Comparison of ENCODE assay signal across 12 mouse cellular contexts in genomic region chr6:84325384-84326114, GRCm38 (mm10).
DNase-seq lines count a peak whose midpoint lies in the region; ATAC-seq and TF ChIP-seq lines count a peak whose summit lies in the region.
"Had no signal": no experiment of that assay in that cellular context is flagged by ENCODE, and none has a peak within 500 bp of the region (broad histone marks: within the 10 kb centered on the region; RNA-seq: fewer than 3 reads in every experiment).

No protein-coding gene starts in this region.

- no peak overlapping the region for H3K4me2 ChIP-seq in kidney, postnatal 0 days (ENCODE audit: low read length)
- H3K4me2 ChIP-seq: hindbrain, embryonic 13.5 days had no signal

- intact Hi-C loops in heart, postnatal 14 days (cut with DNase I), result no loop called here

- H3K9ac ChIP-seq in kidney, postnatal 0 days (ENCODE audit: low read depth, low read length), result no peak overlapping the region
- H3K9ac ChIP-seq: hindbrain, embryonic 13.5 days had no signal

- peak; percentile 53 for DNase-seq in kidney, postnatal 0 days (ENCODE audit: low spot score)
- DNase-seq in kidney, adult 18-20 months, result no peak
- peak; percentile 57 to 75 for DNase-seq in heart, adult 18-20 months
- peak; percentile 67 to 77 for DNase-seq in heart, postnatal 14 days
- peak; percentile 57 for DNase-seq in lung, postnatal 25 days (ENCODE audit: low spot score)
- no peak for DNase-seq in frontal cortex, postnatal 10 days (ENCODE audit: low spot score in 2 of 2)
- DNase-seq in liver (no peak), adipocyte (ENCODE audit: low spot score) (no peak)
- DNase-seq: adrenal gland, postnatal 10 days; thymus, postnatal 25 days had no signal

- H3K4me1 ChIP-seq in kidney, postnatal 0 days (replicated peaks; ENCODE audit: insufficient read depth, low read length), result no peaks in the 10 kb centered on the region
- H3K4me1 ChIP-seq: hindbrain, embryonic 13.5 days had no signal

- ATAC-seq in kidney, postnatal 0 days (replicated peaks; ENCODE audit: low FRiP score, low read depth), result no peak

- H3K4me3 ChIP-seq in kidney, postnatal 0 days (replicated peaks; ENCODE audit: low read depth, low read length), result no peak overlapping the region
- H3K4me3 ChIP-seq: hindbrain, embryonic 13.5 days; myocyte had no signal

- no peak for TF ChIP-seq CTCF in kidney, postnatal 0 days (IDR thresholded peaks at IDR 0.05; ENCODE audit: low read depth)

- no peaks in the 10 kb centered on the region for H3K27me3 ChIP-seq in kidney, postnatal 0 days (ENCODE audit: insufficient read depth, low read length)

- H3K27ac ChIP-seq in kidney, postnatal 0 days, result no peak overlapping the region
- H3K27ac ChIP-seq: hindbrain, embryonic 13.5 days had no signal

- WGBS in kidney, postnatal 0 days, result 63% methylated on average over 5 of the region's 5 CpGs

- no peaks in the 10 kb centered on the region for H3K9me3 ChIP-seq in kidney, postnatal 0 days (replicated peaks; ENCODE audit: low read length)
- H3K9me3 ChIP-seq: hindbrain, embryonic 13.5 days had no signal

- no peaks in the 10 kb centered on the region for H3K36me3 ChIP-seq in kidney, postnatal 0 days (ENCODE audit: insufficient read depth, low read length)
- H3K36me3 ChIP-seq: hindbrain, embryonic 13.5 days had no signal

Comparison
In these comparisons a context has a peak if more than half of its experiments do, and no peak if none do; other contexts are left out.
1. DNase-seq: peak in kidney, postnatal 0 days (single experiment), heart, adult 18-20 months (2 of 2), heart, postnatal 14 days (2 of 2) and lung, postnatal 25 days (single experiment); none in kidney, adult 18-20 months (single experiment), frontal cortex, postnatal 10 days (0 of 2), liver (single experiment) and adipocyte (single experiment).